Mouse (Mus musculus): ENCODE data around the gene Gm20388.

Gene Gm20388

GRCm38 (mm10) chr8:120631441-120632375 is 721.1 kb downstream of the Gm20388 start:
- intact Hi-C loops (cut with DNase I): no loop called here

- intact Hi-C loops (cut with DNase I): no loop called here
Measured at GRCm38 (mm10) chr8:120632969-120633664, 722.5 kb downstream of the Gm20388 start.

GRCm38 (mm10) chr8:120633665-120634271 is 723.1 kb downstream of the Gm20388 start:
- intact Hi-C loops (cut with DNase I): no loop called here

GRCm38 (mm10) chr8:120634329-120634839 is 723.7 kb downstream of the Gm20388 start:
- intact Hi-C loops (cut with DNase I): no loop called here

- intact Hi-C loops (cut with DNase I): no loop called here
Measured at GRCm38 (mm10) chr8:120641245-120641644, 730.6 kb downstream of the Gm20388 start.

GRCm38 (mm10) chr8:120642031-120642662 is 731.5 kb downstream of the Gm20388 start:
- intact Hi-C loops (cut with DNase I): no loop called here

GRCm38 (mm10) chr8:120644663-120645062 is 734.0 kb downstream of the Gm20388 start:
- intact Hi-C loops (cut with DNase I): no loop called here

- intact Hi-C loops (cut with DNase I): no loop called here
Measured at GRCm38 (mm10) chr8:120647532-120647931, 736.9 kb downstream of the Gm20388 start, which contains the start of gene 1190005I06Rik. Gene 1190005I06Rik, minus strand, starts transcription at chr8:120647632.

- intact Hi-C loops (cut with DNase I): no loop called here
Measured at GRCm38 (mm10) chr8:120656322-120657052, 745.8 kb downstream of the Gm20388 start.

GRCm38 (mm10) chr8:120657415-120657814 is 746.8 kb downstream of the Gm20388 start:
- intact Hi-C loops (cut with DNase I): no loop called here

GRCm38 (mm10) chr8:120664566-120664965 is 753.9 kb downstream of the Gm20388 start:
- intact Hi-C loops (cut with DNase I): no loop called here

- intact Hi-C loops (cut with DNase I): no loop called here
Measured at GRCm38 (mm10) chr8:120665726-120666455, 755.2 kb downstream of the Gm20388 start.

- intact Hi-C loops (cut with DNase I): no loop called here
Measured at GRCm38 (mm10) chr8:120666807-120667470, 756.3 kb downstream of the Gm20388 start.

GRCm38 (mm10) chr8:120667561-120668373 is 757.1 kb downstream of the Gm20388 start, which contains the start of the genes Gm27021 and Cox4i1:
Gene Gm27021, minus strand, starts transcription at chr8:120668079.
Gene Cox4i1, plus strand, starts transcription at chr8:120668222.
- intact Hi-C loops (cut with DNase I): no loop called here

GRCm38 (mm10) chr8:120668374-120668905 is 757.8 kb downstream of the Gm20388 start, which contains the start of gene Emc8:
Gene Emc8, minus strand, starts transcription at chr8:120668573.
- intact Hi-C loops (cut with DNase I): no loop called here

GRCm38 (mm10) chr8:120671775-120672174 is 761.1 kb downstream of the Gm20388 start:
- intact Hi-C loops (cut with DNase I): no loop called here

GRCm38 (mm10) chr8:120672626-120673229 is 762.1 kb downstream of the Gm20388 start:
- intact Hi-C loops (cut with DNase I): no loop called here

Measured in adrenal gland (tissue).